Mouse (Mus musculus) urinary bladder, adult 18-20 months (tissue): ENCODE measurements around the gene Lsamp.

Source experiments
- DNase-seq, 2 experiments: peaks; one replicate each; pipeline ENCODE4 v3.0.0; 2022; ENCODE audit warnings: low spot score in 2 of 2, mixed read lengths in 2 of 2

Gene Lsamp

GRCm38 (mm10) chr16:41242841-41243240, 1258.7 kb downstream of the Lsamp start:
- no peak for DNase-seq

GRCm38 (mm10) chr16:41244711-41245110, 1260.5 kb downstream of the Lsamp start:
- peak in 1 of 2 experiments; percentile 6 for DNase-seq

DNA sequence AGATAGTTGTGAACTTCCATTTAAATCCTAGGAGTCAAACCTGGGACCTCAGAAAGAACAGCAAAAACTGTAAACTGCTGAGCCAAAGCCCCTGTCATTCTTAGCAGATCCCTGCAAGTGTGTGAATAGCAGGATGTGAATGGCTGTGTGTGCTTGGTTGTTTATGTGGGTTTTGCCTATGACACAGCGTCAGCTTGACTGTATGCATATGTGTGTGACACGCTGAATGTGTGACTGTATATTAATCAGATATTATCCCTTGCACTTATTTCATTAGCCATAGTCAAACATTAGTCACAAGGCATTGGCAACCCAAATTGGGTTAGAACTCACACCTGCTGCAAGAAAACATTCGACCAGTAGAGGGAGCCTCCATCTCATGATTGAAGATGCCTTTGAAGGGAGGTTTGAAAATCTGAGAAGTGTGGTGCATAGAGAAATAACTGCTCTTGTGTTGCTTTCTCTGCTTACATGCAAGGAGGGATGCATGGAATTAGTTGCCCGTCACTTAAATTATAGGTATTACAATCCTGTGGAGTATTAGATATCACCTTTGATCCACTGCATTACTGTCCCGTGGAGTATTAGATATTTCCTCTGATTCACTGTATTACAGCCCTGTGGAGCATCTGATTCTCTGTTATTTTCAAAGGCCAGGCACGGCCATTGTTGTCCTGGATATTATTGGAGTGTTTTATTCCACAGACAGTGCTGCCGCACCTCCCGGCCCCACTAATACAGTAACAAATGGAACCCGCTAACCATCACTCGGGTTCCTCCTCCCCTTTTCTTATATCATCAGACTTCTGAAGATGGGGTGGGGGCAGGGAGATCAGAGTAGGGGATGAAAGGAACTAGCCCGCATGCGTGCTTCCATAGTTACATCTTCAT, 1274.2 kb downstream of the Lsamp start:
- peak in 1 of 2 experiments; percentile 26 for DNase-seq

DNA sequence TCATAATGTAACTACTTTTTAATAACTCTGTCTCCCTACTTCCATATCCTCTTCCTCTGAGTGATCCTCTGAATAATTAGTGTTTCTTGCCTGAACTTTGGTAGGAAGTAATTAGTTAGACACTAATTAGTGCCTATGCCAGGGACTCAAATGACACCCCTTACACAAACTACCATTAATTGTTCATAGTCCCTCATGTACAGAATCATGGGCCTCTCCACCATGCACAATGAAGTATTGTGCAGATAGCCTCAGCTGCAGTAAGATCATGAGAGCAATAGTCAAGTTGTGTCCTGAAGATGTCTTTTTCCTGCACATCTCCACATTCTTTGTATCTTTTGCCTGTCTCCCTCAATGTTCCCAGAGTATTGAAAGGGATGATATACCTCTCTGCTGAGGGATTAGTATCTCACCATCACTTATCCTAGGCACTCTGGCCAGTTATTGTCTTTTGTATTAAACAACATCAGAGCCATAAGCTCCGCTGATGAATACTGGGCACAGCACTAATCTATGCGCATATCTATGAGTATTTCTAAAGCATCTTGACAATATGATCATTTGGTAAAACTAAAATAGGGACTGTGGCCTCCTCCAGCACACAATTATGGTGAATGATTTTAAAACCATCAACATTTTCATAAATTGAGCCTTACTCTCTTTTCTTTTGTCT, 1292.0 kb downstream of the Lsamp start:
- no peak for DNase-seq

GRCm38 (mm10) chr16:41317992-41318391, 1333.8 kb downstream of the Lsamp start:
- no peak for DNase-seq

GRCm38 (mm10) chr16:41343431-41343830, 1359.3 kb downstream of the Lsamp start:
- no peak for DNase-seq

DNA sequence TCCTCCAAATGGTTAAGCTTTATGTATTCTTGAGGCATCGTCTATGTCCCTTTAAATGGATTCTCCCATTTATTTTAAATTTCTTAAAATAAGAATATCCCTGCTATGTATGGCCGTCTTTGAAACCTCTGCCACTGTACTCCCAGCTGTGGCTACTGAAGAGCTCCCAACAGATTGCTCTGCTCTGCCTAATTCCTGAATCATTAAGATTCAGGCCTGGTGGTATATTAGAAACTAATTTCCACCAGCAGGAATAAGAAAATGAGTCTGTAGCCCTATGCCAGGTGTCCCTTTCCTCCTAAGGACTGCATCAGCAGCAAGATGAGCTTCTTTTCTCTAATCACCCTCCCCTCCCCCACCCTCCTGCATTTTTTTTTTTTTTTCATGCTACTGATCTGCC, 1381.0 kb downstream of the Lsamp start:
- no peak for DNase-seq

DNA sequence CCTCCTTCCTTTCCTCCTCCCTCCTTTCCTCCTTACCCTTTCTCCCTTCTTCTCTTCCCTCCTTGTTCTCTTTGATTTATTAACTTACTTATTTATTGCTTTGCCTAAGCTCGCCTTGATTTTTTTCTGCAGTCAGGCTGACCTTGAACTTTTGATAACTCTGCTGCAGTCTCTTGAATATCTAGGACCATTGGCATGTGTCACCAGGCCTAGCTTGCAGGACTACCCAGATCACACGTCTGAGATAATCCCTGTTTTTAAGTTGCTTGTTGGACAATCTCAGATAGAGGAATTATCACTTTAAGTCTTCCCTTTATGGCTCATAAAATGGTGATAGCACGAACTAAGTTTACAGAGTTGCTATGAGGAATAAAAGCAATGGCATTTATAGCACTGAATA, 1399.5 kb downstream of the Lsamp start:
- DNase-seq, result no peak

- DNase-seq, result no peak
These were observed 1400.1 kb downstream of the Lsamp start for GRCm38 (mm10) chr16:41384288-41384687.

DNA sequence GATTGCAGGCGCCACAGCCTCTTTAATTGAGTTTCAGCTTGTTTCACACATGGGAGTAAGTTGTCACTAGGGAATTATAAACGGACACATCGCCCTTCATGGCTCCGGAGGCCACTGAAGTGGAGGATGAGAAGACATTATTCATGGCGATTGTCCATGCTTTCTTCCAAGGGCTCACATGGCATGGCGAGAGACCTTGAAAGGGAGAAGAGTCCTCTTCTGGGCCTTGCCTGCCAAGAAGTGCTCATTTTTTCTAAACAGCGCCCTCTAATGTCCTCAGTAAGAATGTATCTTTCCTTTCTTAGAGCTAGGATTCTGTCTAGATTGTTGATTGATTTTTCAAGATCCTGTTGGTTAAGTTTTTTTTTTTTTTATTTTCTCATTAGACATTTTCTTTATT, 1424.7 kb downstream of the Lsamp start:
- DNase-seq, result no peak

- DNase-seq, result no peak
These were observed 1426.5 kb downstream of the Lsamp start for GRCm38 (mm10) chr16:41410671-41411070.

- DNase-seq, result no peak
These were observed 1433.2 kb downstream of the Lsamp start for GRCm38 (mm10) chr16:41417363-41417762.

DNA sequence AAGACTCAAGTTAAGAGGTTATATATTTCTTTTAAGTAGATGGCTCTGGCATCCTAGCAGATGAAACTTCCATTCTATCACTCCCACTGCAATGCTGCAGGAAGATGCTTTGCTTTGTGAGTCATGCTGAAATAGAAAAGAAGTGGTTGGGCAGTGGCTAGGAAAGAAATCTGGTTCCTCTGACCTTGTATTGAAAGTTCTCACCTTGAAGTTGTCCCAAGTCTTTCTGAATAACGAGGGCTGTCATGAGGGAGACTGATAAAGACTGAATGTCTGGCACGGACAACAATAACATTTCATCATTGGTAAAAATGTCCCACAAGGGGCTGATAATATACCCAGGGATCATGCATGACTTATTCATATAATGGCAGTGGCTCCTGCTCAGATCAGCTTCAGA, 1483.2 kb downstream of the Lsamp start:
- DNase-seq, result no peak

DNA sequence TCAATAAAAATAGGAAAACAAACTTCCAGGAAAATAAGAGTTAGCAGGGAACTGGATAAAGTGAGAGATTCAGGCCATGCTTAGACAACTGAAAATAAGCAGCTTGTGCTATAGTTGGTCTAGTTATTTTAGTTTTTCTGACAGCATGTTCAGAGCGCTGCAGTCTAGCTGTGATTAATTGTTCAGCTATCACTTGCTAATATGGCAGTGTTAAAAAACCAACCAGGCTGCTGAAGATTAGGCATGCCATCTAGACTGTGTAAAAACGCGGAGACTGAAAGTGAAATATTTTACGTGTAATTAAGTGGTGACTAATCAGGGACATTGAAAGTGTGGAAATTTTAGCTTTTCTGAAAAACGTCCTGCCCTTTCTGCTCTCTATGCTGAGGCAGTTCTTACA, 1494.5 kb downstream of the Lsamp start:
- DNase-seq, result no peak

DNA sequence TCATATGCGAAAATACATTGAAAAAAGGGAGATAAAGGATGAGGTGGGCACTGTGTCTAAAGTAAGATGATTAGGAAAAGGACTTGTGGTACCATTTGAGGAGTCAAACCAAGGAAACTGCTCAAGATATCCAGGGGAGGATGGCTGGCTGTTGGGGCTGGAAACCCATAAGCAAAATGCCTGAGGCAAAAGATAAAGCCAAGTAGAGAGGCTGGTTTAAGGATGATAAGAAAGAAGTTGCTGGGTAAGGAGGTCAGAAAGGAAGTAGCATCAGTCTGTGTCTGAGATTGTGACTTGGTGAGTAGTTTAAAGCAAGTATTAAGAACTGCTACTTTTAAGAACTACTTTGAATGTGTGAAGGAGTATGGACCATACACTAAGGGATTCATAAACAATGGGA, 1497.7 kb downstream of the Lsamp start:
- no peak for DNase-seq

- no peak for DNase-seq
These were observed 1526.9 kb downstream of the Lsamp start for GRCm38 (mm10) chr16:41510915-41511552.

DNA sequence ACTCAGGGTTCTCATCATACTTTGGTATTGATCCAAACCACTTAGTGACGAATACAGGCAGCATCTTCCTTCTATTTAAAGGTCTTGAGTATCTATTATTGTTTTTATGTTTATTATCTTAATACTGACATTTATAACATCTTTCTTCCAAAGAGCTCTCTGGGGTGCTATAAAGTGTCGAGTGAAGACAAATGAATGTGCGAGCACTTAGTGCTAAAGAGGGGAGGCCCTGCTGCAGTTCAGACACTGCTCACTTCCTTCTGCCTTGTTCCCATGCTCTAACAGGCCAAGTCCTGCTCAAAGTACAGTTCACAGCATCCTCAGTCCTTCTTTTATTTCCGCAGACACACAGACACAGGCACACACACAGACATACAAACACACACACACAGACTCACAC, 1537.4 kb downstream of the Lsamp start:
- no peak for DNase-seq

DNA sequence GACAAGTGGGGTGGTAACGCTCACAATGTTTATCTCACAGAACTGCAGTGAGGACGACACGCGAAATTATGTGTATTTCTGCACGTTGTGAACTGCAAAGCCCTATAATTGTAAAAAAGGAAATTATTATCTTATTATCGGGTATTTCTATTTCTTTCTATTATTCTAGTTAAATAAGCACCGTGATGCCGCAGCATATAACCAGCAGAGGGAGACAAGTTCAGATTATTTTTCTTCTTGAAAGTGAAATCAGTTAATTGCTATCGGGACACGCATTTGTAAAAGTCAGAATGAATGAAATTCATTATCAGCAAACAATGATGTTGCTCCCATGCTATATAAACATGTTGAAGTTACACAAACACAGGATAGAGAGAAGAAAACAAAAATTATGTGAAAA, 1540.1 kb downstream of the Lsamp start:
- no peak for DNase-seq

DNA sequence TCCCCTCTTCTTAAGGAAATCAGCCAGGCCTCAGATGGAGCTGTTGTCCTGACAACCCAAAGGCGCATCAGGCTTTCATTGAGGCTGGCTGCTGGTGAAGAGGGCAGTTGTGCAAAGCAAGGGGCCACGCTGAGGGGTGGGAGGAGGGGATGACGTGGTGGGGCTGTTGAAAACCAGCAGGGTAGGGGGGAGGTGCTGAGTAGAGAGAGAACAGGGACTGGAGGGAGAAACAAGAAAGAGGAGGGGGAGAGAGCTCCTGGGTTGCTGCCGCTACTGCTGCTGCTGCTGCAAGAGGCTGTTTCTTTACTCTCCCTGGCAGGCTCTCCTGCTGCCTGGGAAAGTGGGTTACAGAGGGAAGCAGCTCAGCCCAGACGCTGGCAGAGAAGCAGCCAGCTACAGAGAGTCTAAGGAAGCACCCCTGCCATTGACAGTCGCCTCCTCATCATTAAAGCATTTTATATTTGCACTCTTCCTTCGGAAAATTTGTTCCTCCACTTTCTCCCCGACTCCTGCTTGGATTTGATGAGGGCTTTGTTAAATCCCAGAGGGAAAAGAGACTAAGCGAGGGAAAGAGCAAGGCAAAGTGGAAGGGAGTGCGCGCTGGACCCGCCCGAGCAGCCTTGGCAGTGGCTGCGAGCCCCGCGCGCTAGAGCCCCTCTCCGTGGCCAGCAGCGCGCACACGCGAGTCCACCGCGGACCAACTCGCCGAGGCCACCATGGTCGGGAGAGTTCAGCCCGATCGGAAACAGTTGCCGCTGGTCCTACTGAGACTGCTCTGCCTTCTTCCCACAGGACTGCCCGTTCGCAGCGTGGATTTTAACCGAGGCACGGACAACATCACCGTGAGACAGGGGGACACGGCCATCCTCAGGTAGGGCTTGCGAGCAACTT, 1548.7 kb downstream of the Lsamp start:
- DNase-seq, result no peak

- no peak for DNase-seq
These were observed 1549.5 kb downstream of the Lsamp start for GRCm38 (mm10) chr16:41533686-41534085.

GRCm38 (mm10) chr16:41535806-41536205, 1551.6 kb downstream of the Lsamp start:
- no peak for DNase-seq

- no peak for DNase-seq
These were observed 1558.5 kb downstream of the Lsamp start for GRCm38 (mm10) chr16:41542641-41543040.
